Mouse (Mus musculus) lung, postnatal 0 days (tissue): ENCODE measurements around the gene Efcab11.

Source experiments
- CTCF ChIP-seq: IDR thresholded peaks from 2 replicates; pipeline ENCODE4 v1.5.1; 2016; ENCODE audit warnings: antibody characterized with exemption, mild to moderate bottlenecking
- EP300 ChIP-seq: IDR thresholded peaks from 2 replicates; pipeline ENCODE4 v1.6.1; 2016; ENCODE audit warnings: antibody characterized with exemption, mild to moderate bottlenecking, control low read depth

DNA sequence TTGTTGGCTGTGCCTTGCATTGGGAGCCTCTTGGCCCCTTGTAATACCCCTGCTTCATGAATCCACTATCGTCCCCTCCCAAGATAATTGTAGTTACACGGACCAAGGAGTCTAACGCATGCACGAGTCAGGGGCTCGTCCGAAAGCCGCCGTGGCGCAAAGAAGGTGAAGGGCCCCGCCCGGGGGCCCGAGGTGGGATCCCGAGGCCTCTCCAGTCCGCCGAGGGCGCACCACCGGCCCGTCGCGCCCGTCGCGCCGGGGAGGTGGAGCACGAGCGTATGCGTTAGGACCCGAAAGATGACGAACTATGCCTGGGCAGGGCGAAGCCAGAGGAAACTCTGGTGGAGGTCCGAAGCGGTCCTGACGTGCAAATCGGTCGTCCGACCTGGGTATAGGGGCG, 239.3 kb downstream of the Efcab11 start:
- TF ChIP-seq CTCF (no peak), EP300 (no peak)
